Mouse (Mus musculus): ENCODE results near the gene Tgoln1. TPM values are rescaled to one million over a fixed set of nuclear protein-coding genes. Genes with fewer than 3 reads are reported as not detected.

Gene Tgoln1
- polyA plus RNA-seq, 1 experiment, result 2.9 TPM

GRCm38 (mm10) chr6:72653419-72653818 lies 36.6 kb upstream of the Tgoln1 start:
- Histone ChIP-seq H3K4me3 (replicated peaks) (no peak overlapping the region), H3K4me1 (peaks cover 5% of the 10 kb centered on the region; the same call in 1 of the 2 replicates), H3K27me3 (replicated peaks) (peaks cover 59% of the 10 kb centered on the region), H3K36me3 (replicated peaks; ENCODE audit: low read length) (no peaks in the 10 kb centered on the region), H3K9me3 (no peaks in the 10 kb centered on the region)
- TF ChIP-seq FLI1 (IDR thresholded peaks at IDR 0.05; ENCODE audit: low read length) (no peak), GATA1 (IDR thresholded peaks at IDR 0.05; ENCODE audit: borderline replicate concordance, low read length) (no peak)

GRCm38 (mm10) chr6:72650338-72650851 lies 33.6 kb upstream of the Tgoln1 start:
- Histone ChIP-seq H3K27me3 (replicated peaks) (peaks cover 53% of the 10 kb centered on the region), H3K4me3 (replicated peaks) (no peak overlapping the region), H3K4me1 (peaks cover 4% of the 10 kb centered on the region; the same call in 1 of the 2 replicates), H3K36me3 (replicated peaks; ENCODE audit: low read length) (no peaks in the 10 kb centered on the region), H3K9me3 (no peaks in the 10 kb centered on the region)
- TF ChIP-seq GATA1 (IDR thresholded peaks at IDR 0.05; ENCODE audit: borderline replicate concordance, low read length) (no peak), FLI1 (IDR thresholded peaks at IDR 0.05; ENCODE audit: low read length) (no peak)

- H3K4me3 ChIP-seq (replicated peaks), result no peak overlapping the region
- H3K4me1 ChIP-seq, result no peaks in the 10 kb centered on the region
- TF ChIP-seq FLI1 (IDR thresholded peaks at IDR 0.05; ENCODE audit: low read length) (no peak), GATA1 (IDR thresholded peaks at IDR 0.05; ENCODE audit: borderline replicate concordance, low read length) (no peak)
- H3K27me3 ChIP-seq (replicated peaks), result peaks cover 46% of the 10 kb centered on the region
- H3K36me3 ChIP-seq (replicated peaks; ENCODE audit: low read length), result no peaks in the 10 kb centered on the region
- H3K9me3 ChIP-seq, result no peaks in the 10 kb centered on the region
These were observed 31.3 kb upstream of the Tgoln1 start for GRCm38 (mm10) chr6:72648002-72648595.

- Histone ChIP-seq H3K4me3 (replicated peaks) (no peak overlapping the region), H3K36me3 (replicated peaks; ENCODE audit: low read length) (no peaks in the 10 kb centered on the region), H3K4me1 (no peaks in the 10 kb centered on the region), H3K9me3 (no peaks in the 10 kb centered on the region), H3K27me3 (replicated peaks) (peaks cover 45% of the 10 kb centered on the region)
- TF ChIP-seq GATA1 (IDR thresholded peaks at IDR 0.05; ENCODE audit: borderline replicate concordance, low read length), result no peak
- TF ChIP-seq FLI1 (IDR thresholded peaks at IDR 0.05; ENCODE audit: low read length), result no peak
These were observed 30.6 kb upstream of the Tgoln1 start for GRCm38 (mm10) chr6:72647383-72647820.

- no peaks in the 10 kb centered on the region for H3K36me3 ChIP-seq (replicated peaks; ENCODE audit: low read length)
- peaks cover 38% of the 10 kb centered on the region for H3K27me3 ChIP-seq (replicated peaks)
- no peaks in the 10 kb centered on the region for H3K9me3 ChIP-seq
- H3K4me3 ChIP-seq (replicated peaks), result no peak overlapping the region
- TF ChIP-seq GATA1 (IDR thresholded peaks at IDR 0.05; ENCODE audit: borderline replicate concordance, low read length) (no peak), FLI1 (IDR thresholded peaks at IDR 0.05; ENCODE audit: low read length) (no peak)
- no peaks in the 10 kb centered on the region for H3K4me1 ChIP-seq
These were observed 28.6 kb upstream of the Tgoln1 start for GRCm38 (mm10) chr6:72645364-72645763.

GRCm38 (mm10) chr6:72644576-72644975 lies 27.8 kb upstream of the Tgoln1 start:
- H3K36me3 ChIP-seq (replicated peaks; ENCODE audit: low read length), result no peaks in the 10 kb centered on the region
- H3K27me3 ChIP-seq (replicated peaks), result peaks cover 34% of the 10 kb centered on the region
- no peaks in the 10 kb centered on the region for H3K4me1 ChIP-seq
- no peak overlapping the region for H3K4me3 ChIP-seq (replicated peaks)
- no peaks in the 10 kb centered on the region for H3K9me3 ChIP-seq
- TF ChIP-seq GATA1 (IDR thresholded peaks at IDR 0.05; ENCODE audit: borderline replicate concordance, low read length) (no peak), FLI1 (IDR thresholded peaks at IDR 0.05; ENCODE audit: low read length) (no peak)

- Histone ChIP-seq H3K4me3 (replicated peaks) (no peak overlapping the region), H3K4me1 (peaks cover 3% of the 10 kb centered on the region), H3K36me3 (replicated peaks; ENCODE audit: low read length) (no peaks in the 10 kb centered on the region), H3K9me3 (no peaks in the 10 kb centered on the region), H3K27me3 (replicated peaks) (peaks cover 20% of the 10 kb centered on the region)
- no peak for TF ChIP-seq GATA1 (IDR thresholded peaks at IDR 0.05; ENCODE audit: borderline replicate concordance, low read length)
- TF ChIP-seq FLI1 (IDR thresholded peaks at IDR 0.05; ENCODE audit: low read length), result no peak
These were observed 24.6 kb upstream of the Tgoln1 start for GRCm38 (mm10) chr6:72641218-72641954.

- no peak overlapping the region for H3K4me3 ChIP-seq (replicated peaks)
- TF ChIP-seq GATA1 (IDR thresholded peaks at IDR 0.05; ENCODE audit: borderline replicate concordance, low read length) (no peak), FLI1 (IDR thresholded peaks at IDR 0.05; ENCODE audit: low read length) (no peak)
These were observed 20.1 kb upstream of the Tgoln1 start for GRCm38 (mm10) chr6:72636940-72637339.

GRCm38 (mm10) chr6:72635760-72636431 lies 19.1 kb upstream of the Tgoln1 start:
- Histone ChIP-seq H3K27me3 (replicated peaks) (peaks cover 28% of the 10 kb centered on the region), H3K4me1 (peaks cover 28% of the 10 kb centered on the region), H3K4me3 (replicated peaks) (peak overlapping the region; percentile 78), H3K9me3 (no peaks in the 10 kb centered on the region), H3K36me3 (replicated peaks; ENCODE audit: low read length) (no peaks in the 10 kb centered on the region)
- TF ChIP-seq FLI1 (IDR thresholded peaks at IDR 0.05; ENCODE audit: low read length) (no peak), GATA1 (IDR thresholded peaks at IDR 0.05; ENCODE audit: borderline replicate concordance, low read length) (no peak)

More at GRCm38 (mm10) chr6:72636940-72637339, 20.1 kb upstream of the Tgoln1 start:
- no peaks in the 10 kb centered on the region for H3K36me3 ChIP-seq (replicated peaks; ENCODE audit: low read length)
- H3K9me3 ChIP-seq, result no peaks in the 10 kb centered on the region
- peaks cover 18% of the 10 kb centered on the region for H3K4me1 ChIP-seq
- H3K27me3 ChIP-seq (replicated peaks), result peaks cover 23% of the 10 kb centered on the region
